Mouse (Mus musculus) spleen, adult 2 months (tissue): Measurements from ENCODE around the gene Fignl1.

ENCODE experiments used
- CTCF ChIP-seq: fragments of 200-500 bp; IDR thresholded peaks from 2 replicates; pipeline ENCODE4 v1.5.1; 2011; ENCODE audit warnings: mild to moderate bottlenecking, inconsistent platforms; ENCODE audit not compliant: insufficient read depth, insufficient read length, insufficient replicate concordance; ENCODE audit errors: extremely low read depth
- POLR2A ChIP-seq: fragments of 200-500 bp; IDR thresholded peaks from 2 replicates; pipeline ENCODE4 v1.6.1; 2011; ENCODE audit warnings: low read depth, low read length, inconsistent platforms

DNA sequence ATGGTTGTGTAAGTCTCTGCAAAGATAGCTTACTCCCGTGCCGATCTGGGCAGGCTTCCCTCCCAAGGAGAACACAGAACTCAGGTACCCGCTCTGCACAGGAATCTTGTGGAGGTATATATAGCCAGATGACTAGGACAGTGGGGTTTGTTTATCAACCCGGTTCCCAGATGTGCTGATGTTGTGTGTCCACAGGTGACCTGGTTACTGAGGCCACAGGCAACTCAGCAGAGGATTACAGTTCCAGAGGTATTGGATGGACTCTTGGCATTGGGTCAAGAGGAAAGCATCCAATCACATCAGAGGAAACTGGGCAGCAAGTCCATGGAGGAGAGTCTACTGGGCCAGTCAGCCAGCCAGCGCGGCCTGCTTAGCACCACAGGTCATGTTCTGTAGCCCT, 10.0 kb upstream of the Fignl1 start:
- TF ChIP-seq CTCF (no peak), POLR2A (no peak)
